Mouse (Mus musculus) heart, postnatal 4 days (tissue): Measurements from ENCODE around the gene Ap2a1. TPM values are rescaled to one million over a fixed set of nuclear protein-coding genes. Genes with fewer than 3 reads are reported as not detected.

Experiments
- DNase-seq: peaks from one replicate; pipeline ENCODE4 v3.0.0; 2021
- total RNA-seq, 2 experiments: library from RNA; stranded (reverse); gene quantifications; 2 replicates each; pipeline ENCODE4 v1.2.3; 2021

The Ap2a1 gene
- total RNA-seq, 2 experiments from 2014 or later = 96.9 to 99.4 TPM

DNA sequence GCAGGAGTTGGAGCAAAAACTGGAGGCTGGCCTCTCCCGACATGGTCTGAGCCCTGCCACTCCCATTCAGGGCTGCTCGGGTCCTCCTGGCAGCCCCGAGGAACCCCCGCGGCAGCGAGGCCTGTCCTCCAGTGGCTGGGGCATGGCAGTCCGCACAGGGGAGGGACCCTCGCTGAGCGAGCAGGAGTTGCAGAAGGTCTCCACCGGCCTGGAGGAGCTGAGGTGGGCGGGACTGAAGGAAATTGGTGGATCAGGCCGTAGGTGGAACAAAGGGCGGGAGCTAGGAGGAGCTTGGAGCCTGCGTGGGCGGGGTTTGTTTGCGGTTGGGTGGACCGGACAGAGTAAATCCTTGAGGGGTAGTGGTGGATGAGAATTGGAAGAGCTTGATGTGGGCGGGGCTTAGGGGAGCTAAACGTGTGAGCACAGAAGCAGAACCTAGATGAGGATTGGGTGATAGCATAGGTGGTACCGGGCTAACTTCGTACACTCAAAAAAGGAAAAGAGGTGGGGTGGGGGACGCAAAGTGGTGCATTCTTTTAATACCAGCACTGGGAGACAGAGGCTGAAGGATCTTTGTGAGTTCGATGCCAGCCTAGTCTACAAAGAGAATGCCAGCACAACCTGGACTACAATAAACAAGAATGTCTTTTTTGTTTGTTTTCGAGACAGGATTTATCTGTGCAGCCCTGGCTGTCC lies 23.5 kb upstream of the Ap2a1 start:
- DNase-seq = peak; percentile 92

DNA sequence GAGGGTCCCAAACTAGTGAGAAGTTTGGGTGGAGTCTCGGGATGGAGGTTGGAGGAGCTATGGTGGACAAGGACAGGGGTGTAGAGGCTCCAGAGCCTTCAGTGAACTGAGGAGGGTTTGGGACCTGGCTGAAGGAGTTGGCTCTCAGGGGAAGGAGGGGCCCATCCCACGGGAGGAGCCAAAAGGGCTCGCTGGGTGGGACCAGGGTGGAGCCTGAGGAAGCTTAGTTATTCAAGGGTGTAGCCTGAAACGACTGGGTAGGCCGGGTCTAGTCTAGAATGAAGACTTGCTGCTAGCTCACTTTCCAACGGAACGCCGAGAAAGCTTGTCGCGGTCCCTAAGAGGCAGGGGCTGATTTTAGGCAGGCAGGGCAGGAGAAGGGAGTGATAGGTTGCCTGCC lies 22.7 kb upstream of the Ap2a1 start:
- peak; percentile 71 for DNase-seq

DNA sequence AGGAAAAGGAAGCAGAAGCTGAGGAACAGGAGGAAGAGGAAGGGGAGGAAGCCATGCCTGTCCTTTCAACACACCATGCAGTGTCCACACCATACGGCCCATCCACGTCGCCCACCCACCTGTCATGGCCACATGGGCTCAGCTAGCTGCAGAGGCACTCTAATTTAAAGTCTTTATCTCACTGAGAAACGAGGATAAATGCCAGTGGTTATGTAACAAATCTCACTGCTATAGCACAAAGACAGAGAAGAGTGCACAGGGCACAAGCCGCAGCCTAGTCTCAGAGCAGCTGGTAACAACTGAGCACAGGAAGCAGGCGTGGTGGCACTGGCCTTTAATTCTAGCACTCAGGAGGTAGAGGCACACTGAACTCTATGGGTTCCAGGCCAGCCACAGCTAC lies 20.6 kb upstream of the Ap2a1 start:
- DNase-seq = no peak

DNA sequence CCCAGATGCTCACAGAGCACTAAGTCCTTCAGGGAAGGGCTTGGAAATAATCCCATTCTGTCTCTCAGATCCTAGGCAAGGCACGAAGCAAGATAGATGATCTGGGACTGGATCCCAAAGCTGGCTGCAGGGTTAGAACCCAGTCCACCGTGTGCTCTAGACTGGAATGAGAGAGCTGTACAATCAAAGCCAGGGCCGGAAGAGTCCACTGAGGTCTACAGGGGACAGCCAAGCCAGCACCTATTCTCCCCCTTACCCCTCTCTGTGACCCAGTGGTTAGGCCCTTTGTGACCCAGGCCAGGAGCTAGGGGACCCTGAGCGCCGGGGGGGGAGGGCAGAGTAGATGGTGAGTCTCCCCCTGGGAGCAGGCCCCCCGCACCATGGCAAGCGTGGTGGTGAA lies 13.6 kb upstream of the Ap2a1 start, which contains the start of gene Tsks:
Gene Tsks (plus strand): TSS at position 301 of the 400 bp plus-strand sequence.
- DNase-seq = no peak

DNA sequence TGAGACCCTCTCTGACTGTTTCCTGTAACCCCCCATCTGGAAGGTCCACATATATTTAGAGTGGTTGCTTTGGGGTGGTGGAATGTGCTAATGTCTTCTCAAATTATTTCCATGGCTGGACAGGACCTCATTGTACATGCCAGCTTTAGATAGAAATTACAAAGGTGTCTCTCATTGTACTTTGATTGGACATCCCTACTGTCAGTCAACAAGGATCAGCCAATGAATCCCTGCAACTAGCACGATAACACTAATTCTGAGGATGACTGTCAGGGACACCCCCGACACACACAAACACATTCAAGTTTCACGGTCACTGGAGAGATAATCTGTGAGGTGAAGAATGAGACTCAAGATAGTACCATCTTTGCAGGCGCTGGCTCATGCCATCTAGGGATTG lies 9.4 kb upstream of the Ap2a1 start:
- no peak for DNase-seq

DNA sequence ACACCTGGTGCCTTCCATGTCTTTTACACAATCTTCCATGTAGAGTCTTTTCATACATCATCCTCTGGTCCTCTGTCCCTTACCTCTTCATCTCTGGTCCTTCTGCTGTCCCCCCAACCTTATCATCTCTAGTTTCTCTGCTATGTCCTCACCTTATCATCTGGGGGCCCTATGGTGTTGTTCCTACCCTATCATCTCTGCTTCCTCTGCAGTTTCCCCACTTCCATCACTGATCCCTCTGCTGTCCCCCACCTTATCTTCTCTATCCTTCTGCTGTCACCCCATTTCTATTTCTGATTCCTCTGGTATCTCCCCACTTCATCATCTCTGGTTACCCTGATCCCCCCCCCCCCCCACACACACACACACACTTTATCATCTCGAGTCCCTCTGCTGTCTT lies 726 bp downstream of the Ap2a1 start:
- DNase-seq = no peak

DNA sequence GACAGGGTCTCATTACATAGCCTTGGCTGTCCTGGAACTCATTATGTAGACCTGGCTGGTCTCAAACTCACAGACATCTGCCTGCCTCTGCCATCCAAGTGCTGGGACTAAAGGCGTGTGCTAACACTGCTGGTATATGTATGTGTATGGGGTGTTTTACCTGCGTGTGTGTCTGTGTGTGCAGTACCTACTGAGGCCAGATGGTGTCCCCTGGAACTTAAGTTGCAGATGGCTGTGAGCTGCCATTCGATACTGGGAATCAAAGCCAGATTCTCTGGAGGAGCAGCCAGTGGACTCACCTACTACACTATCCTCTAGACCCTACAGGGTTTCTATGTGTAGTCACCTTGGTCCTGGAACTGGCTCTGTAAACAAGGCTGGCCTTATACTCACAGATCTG lies 3.8 kb downstream of the Ap2a1 start:
- peak; percentile 45 for DNase-seq

DNA sequence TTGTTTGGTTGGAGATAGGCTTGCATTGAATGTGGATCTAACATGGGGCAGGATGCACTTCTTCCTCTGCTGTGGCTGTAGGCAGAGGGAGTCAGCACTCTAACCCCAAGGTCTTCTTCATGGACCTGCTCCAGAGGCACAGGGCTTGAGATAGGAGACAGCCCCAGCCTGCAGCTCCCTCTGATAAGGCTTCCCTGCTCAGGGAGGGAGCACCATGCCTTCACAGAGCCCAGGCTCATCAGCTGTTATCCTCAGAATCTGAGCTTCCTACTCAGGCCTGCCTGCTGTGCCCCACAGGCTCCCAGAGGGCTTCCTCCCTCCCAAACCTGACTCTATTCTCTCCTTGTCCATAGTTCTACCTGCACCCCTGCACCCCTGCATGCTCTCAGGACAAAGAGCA lies 6.8 kb downstream of the Ap2a1 start:
- no peak for DNase-seq

DNA sequence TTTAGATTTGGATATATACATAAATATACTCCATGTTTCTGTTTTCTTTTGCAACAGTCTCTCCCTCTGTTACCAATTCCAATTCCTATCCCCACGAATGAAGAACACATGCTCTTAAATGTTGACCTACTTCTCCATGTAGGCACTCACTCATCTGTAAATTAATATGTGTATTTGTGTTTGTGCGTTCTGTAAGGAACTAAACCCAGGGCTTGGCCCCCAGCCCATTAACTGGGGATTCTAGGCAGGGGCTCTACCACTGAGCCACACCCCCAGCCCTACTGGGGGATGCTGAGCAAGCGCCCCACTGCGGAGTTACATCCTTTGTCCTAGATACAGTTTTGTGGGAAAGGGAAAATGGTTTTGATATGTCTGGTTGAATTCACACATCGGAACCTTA lies 10.2 kb downstream of the Ap2a1 start:
- DNase-seq = no peak

DNA sequence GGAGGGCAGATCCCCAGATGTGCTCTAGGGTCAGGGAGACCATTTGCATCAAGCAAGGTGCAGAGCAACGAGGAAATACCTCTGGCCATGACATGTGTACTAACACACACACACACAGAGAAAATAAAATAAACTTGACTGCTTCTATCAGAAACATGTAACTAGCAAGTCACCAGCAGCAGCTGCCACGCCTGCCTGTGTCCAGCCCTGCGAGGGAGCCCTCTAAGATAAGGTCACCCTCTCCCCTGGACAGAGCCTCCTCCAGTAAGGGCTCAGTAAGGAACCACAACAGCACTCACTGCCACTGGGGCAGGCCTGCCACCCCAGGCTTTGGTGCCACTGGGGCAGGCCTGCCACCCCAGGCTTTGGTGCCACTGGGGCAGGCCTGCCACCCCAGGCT lies 11.1 kb downstream of the Ap2a1 start:
- DNase-seq = no peak

DNA sequence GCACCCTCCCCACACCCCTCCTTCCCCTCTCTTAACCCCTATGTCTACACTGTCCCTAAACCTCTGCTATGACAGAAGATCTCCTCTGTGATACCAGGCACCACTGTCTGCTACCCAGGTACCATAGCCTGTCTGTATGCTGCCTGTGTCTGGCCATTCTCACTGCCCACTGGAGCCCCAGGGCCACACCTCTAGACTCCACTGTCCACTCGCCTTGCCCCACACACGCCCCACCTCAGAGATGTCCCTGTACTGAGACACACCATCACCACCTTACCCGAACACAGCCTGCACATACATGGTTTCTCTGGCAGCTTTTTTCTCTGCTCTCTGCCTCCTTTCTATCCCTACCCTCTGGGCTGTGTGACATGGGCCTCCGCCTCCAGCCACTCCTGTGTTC lies 12.4 kb downstream of the Ap2a1 start:
- DNase-seq = no peak

DNA sequence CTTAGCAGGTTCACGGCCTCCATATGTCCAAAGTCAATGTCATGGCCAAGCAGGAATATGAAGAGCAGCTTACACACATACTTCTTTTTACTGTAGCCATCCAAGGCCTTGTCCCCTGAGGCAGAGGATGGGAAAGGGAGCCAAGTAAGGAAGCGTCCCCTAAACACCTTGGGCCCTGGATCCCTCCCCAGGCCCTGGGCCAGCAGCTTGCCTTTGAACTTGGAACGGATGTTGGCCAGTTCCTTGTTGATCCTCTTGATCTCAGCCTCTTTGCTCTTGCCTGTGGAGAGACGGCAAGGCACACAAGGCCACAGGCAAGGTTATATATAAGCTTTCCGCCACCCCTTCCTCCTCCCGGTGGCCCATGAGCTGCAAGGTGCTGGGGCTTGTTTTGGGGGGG lies 13.1 kb downstream of the Ap2a1 start:
- no peak for DNase-seq

DNA sequence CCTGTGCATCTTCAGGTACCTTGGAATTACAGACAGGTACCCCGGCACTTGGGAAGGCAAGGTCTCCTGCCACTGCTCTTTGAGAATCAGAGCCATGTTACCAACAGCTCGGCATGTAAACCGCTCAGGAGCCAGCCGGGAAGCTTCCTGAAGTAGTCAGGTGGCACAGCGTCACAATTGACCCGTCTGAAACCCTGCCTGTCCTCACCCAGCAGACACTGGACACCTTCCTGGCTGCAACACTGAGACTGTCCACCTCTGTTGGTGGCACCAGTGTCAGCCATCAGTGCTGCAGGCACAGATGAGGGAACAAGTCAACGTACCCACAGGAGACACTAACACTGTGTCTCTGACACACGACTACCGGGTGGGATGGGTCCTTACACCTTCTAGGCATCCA lies 14.0 kb downstream of the Ap2a1 start:
- DNase-seq = no peak

DNA sequence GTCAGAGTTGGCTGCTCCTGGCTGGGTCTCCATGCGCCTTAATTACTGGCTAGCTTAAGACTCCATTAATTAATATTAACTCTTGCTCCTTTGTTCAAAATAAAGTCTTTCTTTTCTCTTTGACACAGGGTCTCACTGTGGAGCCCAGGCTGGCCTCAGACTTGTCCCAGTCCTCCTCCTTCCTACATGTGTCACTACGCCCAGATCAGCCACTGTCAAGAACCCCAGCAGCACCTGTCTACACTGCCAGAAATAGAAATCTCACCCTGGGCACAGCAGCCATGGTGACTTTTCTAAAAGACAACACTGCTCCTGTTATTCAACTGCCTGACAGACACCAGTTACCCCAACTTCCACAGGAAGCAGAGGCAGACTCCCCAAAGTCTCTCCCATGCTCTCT lies 14.9 kb downstream of the Ap2a1 start:
- DNase-seq = no peak

DNA sequence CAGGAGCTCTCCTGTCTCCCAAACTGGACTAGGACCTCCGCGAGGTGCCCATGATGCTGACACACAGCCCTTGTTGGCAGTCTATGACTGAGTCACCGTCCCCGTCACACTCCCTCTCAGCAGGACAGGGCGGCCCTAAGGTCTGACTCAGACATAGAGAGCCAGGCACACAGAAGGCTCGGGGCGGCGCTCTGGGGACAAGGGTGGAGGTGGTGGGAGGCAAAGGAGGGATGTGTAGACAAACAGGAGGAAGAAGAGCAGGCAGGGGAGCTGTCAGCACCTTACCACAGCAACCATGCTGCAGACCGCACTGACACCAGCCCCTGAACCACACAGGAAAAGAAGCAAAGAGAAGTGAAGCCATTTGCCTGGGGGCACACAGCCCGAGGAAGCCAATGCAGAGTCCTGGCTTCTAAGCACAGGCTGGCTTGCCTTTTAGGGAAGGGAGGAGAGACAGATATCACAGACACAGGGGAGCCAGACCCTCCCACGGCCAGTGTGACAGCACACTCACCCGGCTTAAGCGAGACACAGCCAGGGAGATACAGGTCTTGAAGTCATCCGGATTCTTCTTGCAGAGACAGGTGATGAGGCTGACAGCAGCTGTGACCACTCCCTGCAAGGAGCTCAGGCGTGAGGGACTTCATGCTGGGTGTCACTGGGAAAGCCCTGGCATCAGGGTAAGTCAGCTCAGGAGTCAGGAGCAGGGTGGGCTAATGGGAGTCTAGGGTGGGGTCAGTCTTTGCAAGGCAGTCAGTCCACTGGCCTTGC lies 20.4 kb downstream of the Ap2a1 start:
- DNase-seq = no peak

DNA sequence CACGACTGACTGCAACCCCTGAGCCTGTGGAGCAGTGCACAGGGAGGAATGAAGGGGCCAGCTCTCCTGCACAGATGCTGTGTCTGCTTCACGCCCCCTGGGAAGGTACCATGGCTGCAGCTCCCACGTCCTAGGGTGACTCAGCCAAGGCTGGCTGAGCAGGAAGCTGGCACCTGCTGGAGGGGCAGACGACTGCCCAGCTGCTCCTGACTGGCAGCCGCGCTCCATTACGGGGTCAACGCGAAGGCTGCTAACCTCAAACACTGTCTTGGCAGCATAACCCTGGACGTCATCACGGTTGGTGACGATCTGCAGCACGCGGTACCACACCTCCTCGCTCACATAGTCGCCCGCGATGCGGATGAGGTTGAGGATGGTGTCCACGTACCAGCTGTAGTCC lies 23.9 kb downstream of the Ap2a1 start:
- DNase-seq = no peak

DNA sequence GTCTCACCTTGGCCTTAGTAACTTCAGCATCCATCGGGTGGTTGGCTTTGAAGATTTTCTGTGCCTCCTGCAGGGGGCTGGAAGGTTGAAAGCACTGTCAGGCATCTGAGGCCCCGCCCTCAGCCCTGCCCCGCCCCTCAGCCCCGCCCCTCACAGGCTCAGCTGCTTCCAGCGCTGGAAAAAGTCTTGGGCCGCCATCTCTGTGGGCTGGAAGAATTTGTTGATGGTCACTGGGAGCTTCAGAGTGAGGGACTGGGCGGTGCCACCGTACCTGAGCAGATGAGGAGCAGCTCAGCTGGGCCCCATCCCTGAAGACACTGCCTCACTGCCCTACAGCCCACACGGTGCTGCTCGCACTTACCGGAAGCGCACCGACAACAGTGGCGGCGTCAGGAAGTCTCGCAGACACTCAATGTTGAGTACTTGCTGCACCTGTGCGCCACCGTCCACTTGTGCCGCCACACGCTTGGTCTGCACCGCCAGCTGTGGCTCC lies 28.0 kb downstream of the Ap2a1 start:
- DNase-seq = peak; percentile 44

DNA sequence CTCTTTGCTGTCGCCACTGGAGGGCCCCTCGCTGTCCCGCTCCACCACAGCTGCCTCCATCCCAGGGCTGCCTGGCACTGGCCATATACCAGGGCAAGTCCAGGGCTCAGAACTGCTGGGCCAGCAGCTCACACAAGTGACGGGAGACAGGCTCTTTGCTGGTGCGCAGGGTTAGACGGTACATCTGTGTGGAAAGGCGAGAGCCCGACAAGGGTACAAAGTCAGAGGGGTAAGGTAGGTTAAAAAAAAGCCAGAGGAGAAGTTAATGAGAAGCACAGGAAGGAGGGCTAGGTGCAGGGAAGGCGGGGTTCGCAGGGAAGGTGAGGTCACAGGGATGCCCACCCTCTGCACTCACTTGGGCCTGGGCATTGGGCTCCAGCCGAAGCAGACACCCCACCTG lies 28.7 kb downstream of the Ap2a1 start:
- no peak for DNase-seq

DNA sequence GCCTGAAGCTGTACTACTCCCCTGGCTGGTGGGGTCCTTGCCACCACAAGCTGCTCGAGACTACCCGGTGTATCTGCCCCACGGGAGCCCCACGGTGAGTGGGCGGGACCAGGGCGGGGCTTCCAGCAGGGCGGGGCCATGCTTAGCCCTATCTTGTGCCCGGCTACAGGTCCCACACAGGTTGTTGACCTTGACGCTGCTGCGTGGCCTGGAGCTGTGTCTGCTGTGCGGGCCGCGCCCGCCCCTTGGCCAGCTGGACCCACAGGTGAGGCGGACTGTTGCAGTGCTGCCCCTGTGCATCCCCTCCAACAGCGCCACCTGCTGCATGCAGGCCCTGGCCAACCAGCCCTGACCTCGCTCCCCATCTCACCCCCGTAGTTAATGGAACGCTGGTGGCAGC lies 30.7 kb downstream of the Ap2a1 start:
- DNase-seq = peak; percentile 55

DNA sequence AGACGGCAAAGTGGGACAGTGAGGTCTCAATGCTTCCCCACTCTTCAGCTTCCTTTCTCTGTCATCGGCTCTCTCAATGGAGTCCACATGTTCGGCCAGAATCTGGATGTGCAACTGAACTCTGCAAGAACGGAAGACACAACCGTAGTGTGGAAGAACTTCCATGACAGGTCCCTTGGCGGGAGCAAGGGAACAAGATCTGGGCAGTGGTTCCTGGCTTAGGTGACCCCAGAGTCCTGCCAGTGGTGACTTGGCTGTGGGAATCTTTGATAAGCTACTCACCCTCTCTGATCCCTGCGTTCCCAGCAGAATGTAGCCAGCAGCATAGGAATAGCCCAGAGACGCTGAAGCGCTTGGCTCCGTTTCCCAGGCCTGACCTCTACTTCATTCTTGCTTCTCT lies 32.8 kb downstream of the Ap2a1 start:
- no peak for DNase-seq

DNA sequence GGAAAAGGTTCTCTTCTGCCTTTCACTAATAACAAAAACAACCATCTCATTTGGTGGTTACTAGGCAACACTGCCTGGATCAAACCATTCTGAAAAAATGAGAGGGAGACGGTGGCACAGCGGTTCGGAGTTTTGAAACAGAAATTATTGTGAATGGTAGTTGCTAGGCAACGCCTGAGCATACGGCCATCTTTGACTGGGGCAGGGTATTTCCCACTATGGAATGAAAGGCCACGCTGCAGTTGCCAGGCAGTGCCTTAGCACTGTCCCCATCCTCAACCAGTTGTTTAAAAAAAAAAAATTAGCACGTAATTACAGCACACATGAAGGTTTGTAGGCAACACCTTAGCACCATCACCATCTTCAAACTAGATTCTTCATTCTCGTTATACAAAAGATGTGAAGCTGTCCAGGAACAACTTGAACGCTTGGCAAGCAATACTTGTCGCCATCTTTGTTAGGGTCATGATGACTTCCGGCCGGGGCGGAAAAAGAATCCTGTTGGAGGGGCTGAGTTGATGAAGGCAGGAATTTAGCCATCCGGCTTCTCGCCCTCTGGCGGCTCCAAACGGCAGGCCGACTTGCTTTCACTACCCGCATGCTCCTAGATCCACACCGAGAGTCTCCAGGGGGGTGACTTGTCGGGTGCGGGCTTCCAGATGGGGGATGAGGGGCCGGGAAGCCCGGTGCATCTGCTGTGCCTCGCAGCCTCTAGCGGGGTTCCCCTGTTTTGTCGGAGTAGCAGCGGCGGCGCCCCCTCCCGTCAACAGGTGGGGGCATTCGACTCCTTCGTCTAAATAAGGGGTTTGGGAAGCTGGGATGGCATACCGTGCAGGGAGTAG lies 33.5 kb downstream of the Ap2a1 start, which contains the start of gene Fuz:
Gene Fuz (plus strand): TSS at position 487 of the 842 bp plus-strand sequence.
- DNase-seq = peak; percentile 92

DNA sequence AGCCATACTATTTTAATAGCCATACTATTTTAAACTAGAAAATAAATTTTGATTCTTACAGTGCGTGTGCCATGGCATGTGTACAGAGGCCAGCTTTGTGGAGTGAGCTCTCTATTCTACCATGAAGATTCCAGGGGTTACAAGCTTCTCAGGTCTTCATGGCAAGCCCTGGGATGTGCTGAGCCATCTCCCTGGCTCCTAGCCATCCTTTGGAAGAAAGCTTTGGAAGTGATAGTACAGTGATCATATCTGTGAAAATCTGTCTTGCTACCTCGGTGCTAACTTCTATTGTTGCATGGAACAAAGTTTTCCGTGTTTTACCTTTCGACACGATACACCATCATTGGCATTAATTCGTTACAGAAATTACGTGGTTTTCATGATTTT lies 34.1 kb downstream of the Ap2a1 start:
- no peak for DNase-seq

DNA sequence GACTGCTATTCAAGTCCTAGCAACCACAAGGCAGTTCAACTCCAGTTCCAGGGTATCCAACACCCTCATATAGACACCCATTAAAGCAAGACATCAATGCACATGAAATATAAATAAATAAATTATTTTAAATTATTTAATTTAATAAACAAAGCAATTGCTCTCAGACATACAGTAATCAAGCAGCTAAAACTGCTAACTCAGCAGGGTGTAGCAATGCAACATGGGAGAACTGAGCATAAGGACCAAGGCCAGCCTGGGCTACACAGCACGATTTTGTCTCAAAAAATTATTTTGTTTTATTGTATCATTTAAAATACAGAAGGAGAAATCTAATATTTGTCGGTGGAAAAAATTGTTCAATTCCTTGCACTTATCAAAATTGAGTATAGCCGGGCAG lies 35.1 kb downstream of the Ap2a1 start:
- no peak for DNase-seq
